Comparison of ENCODE assay signal across 16 mouse cellular contexts in genomic region chr2:45647846-45648245, GRCm38 (mm10).
"Had no signal": no experiment of that assay in that cellular context is flagged by ENCODE, and none has a peak within 500 bp of the region (broad histone marks: within the 10 kb centered on the region; RNA-seq: fewer than 3 reads in every experiment).

No protein-coding gene starts in this region.

- H3K27me3 ChIP-seq: megakaryocyte, embryonic 14.5 days; midbrain, embryonic 13.5 days; midbrain, embryonic 15.5 days; neural tube, embryonic 12.5 days had no signal

- H3K4me3 ChIP-seq: megakaryocyte, embryonic 14.5 days; midbrain, embryonic 13.5 days; midbrain, embryonic 15.5 days; neural tube, embryonic 12.5 days had no signal

- H3K9ac ChIP-seq: lung, embryonic 14.5 days; midbrain, embryonic 13.5 days; midbrain, embryonic 15.5 days; neural tube, embryonic 12.5 days had no signal

- H3K4me1 ChIP-seq: megakaryocyte, embryonic 14.5 days; midbrain, embryonic 13.5 days; midbrain, embryonic 15.5 days; neural tube, embryonic 12.5 days had no signal

- H3K36me3 ChIP-seq: midbrain, embryonic 13.5 days; midbrain, embryonic 15.5 days; neural tube, embryonic 12.5 days had no signal

- ATAC-seq: midbrain, embryonic 13.5 days; midbrain, embryonic 15.5 days had no signal

- H3K9me3 ChIP-seq: megakaryocyte, embryonic 14.5 days; midbrain, embryonic 13.5 days; midbrain, embryonic 15.5 days; neural tube, embryonic 12.5 days had no signal

- DNase-seq: lung, adult 18-20 months; lung, embryonic 14.5 days; lung, postnatal 10 days; lung, postnatal 4 days; retina, postnatal 1 day; right cerebral cortex, adult 18-20 months; right cerebral cortex, postnatal 25 days; right cerebral cortex, postnatal 4 days; spleen, adult 18-20 months; thymus, adult 18-20 months; thymus, postnatal 25 days; thymus, postnatal 4 days had no signal

- H3K27ac ChIP-seq: midbrain, embryonic 13.5 days; midbrain, embryonic 15.5 days; neural tube, embryonic 12.5 days had no signal
